Comparison of ENCODE assay signal across 28 mouse cellular contexts in genomic region chr6:135680105-135680710, GRCm38 (mm10).
DNase-seq lines count a peak whose midpoint lies in the region; ATAC-seq and TF ChIP-seq lines count a peak whose summit lies in the region.
"Had no signal": no experiment of that assay in that cellular context is flagged by ENCODE, and none has a peak within 500 bp of the region (broad histone marks: within the 10 kb centered on the region; RNA-seq: fewer than 3 reads in every experiment).

No protein-coding gene starts in this region.

- peak overlapping the region; percentile 37; the same call in 1 of the 2 replicates for H3K27ac ChIP-seq in kidney, embryonic 15.5 days
- H3K27ac ChIP-seq in layer of hippocampus, adult 2 months = peak overlapping the region; percentile 51; the same call in 1 of the 2 replicates
- peak overlapping the region; percentile 92 for H3K27ac ChIP-seq in ES-E14 (ENCODE audit: insufficient read depth, low read depth, low read length, poor library complexity, severe bottlenecking)
- H3K27ac ChIP-seq: embryonic facial prominence, embryonic 10.5 days; embryonic facial prominence, embryonic 13.5 days; forebrain, embryonic 12.5 days; forebrain, embryonic 15.5 days; heart, embryonic 15.5 days; hindbrain, embryonic 14.5 days; hindbrain, postnatal 0 days had no signal

- H3K4me2 ChIP-seq in kidney, embryonic 15.5 days = no peak overlapping the region
- H3K4me2 ChIP-seq: embryonic facial prominence, embryonic 13.5 days; forebrain, embryonic 12.5 days; forebrain, embryonic 15.5 days; heart, embryonic 12.5 days; heart, embryonic 15.5 days; hindbrain, embryonic 14.5 days had no signal

- H3K9ac ChIP-seq in kidney, embryonic 15.5 days = no peak overlapping the region
- H3K9ac ChIP-seq in ES-E14 (ENCODE audit: insufficient read depth, low read depth, low read length, poor library complexity, severe bottlenecking) = peak overlapping the region; percentile 38; the same call in 1 of the 2 replicates
- H3K9ac ChIP-seq: embryonic facial prominence, embryonic 13.5 days; forebrain, embryonic 12.5 days; forebrain, embryonic 15.5 days; heart, embryonic 12.5 days; heart, embryonic 15.5 days; hindbrain, embryonic 14.5 days had no signal

- no peaks in the 10 kb centered on the region for H3K27me3 ChIP-seq in kidney, embryonic 15.5 days
- H3K27me3 ChIP-seq: CH12.LX; embryonic facial prominence, embryonic 13.5 days; forebrain, embryonic 12.5 days; forebrain, embryonic 15.5 days; heart, embryonic 12.5 days; heart, embryonic 15.5 days had no signal

- TF ChIP-seq CTCF in layer of hippocampus, adult 2 months (conservative IDR thresholded peaks at IDR 0.05) = no peak

- H3K9me3 ChIP-seq in kidney, embryonic 15.5 days (replicated peaks) = no peaks in the 10 kb centered on the region
- no peaks in the 10 kb centered on the region for H3K9me3 ChIP-seq in ES-E14 (ENCODE audit: control insufficient read depth, insufficient read depth, low read depth, low read length)
- H3K9me3 ChIP-seq: embryonic facial prominence, embryonic 10.5 days; embryonic facial prominence, embryonic 13.5 days; forebrain, embryonic 12.5 days; forebrain, embryonic 15.5 days; heart, embryonic 12.5 days; heart, embryonic 15.5 days had no signal

- no peak overlapping the region for H3K4me3 ChIP-seq in kidney, embryonic 15.5 days (replicated peaks)
- H3K4me3 ChIP-seq in layer of hippocampus, adult 2 months = no peak overlapping the region
- H3K4me3 ChIP-seq in ES-E14 (ENCODE audit: insufficient read depth in 1 of 2, low read depth in 1 of 2, low read length in 2 of 2, poor library complexity in 1 of 2, severe bottlenecking in 1 of 2) = no peak overlapping the region
- H3K4me3 ChIP-seq: embryonic facial prominence, embryonic 10.5 days; embryonic facial prominence, embryonic 13.5 days; erythroblast, embryonic 14.5 days; forebrain, embryonic 12.5 days; forebrain, embryonic 15.5 days; heart, embryonic 12.5 days; heart, embryonic 15.5 days had no signal

- 0 out of 2 replicates have a peak, but pooled peaks cover 10% of the 10 kb centered on the region for H3K4me1 ChIP-seq in kidney, embryonic 15.5 days
- H3K4me1 ChIP-seq in ES-E14 (ENCODE audit: control insufficient read depth in 2 of 2, insufficient read depth in 2 of 2, low read length in 2 of 2, poor library complexity in 1 of 2) = peaks cover 12 to 14% of the 10 kb centered on the region in 2 experiments
- H3K4me1 ChIP-seq: embryonic facial prominence, embryonic 10.5 days; forebrain, embryonic 12.5 days; forebrain, embryonic 15.5 days; heart, embryonic 15.5 days had no signal

- no peak for DNase-seq in kidney, postnatal 25 days
- DNase-seq in layer of hippocampus, adult 2 months (ENCODE audit: low spot score in 2 of 2) = no peak
- DNase-seq in layer of hippocampus, adult 8-10 months (ENCODE audit: low spot score in 2 of 2) = no peak
- no peak for DNase-seq in ES-E14 (ENCODE audit: low read depth, low spot score)
- no peak for DNase-seq in left cerebral cortex, adult 9 months (ENCODE audit: low spot score in 2 of 2)
- DNase-seq in embryo, embryonic 11 days = no peak
- DNase-seq: adrenal gland, adult 2 months; adrenal gland, postnatal 14 days; B cell, adult 2 months; cerebellum, adult 11 months; cerebellum, adult 2 months; cerebellum, adult 9-11 months; cerebellum, postnatal 25 days; gastrocnemius, postnatal 25 days; heart, adult 18-20 months; heart, postnatal 10 days; heart, postnatal 4 days had no signal

- H3K36me3 ChIP-seq in kidney, embryonic 15.5 days = no peaks in the 10 kb centered on the region
- no peaks in the 10 kb centered on the region for H3K36me3 ChIP-seq in ES-E14 (ENCODE audit: control insufficient read depth, insufficient read depth, low read length, poor library complexity, severe bottlenecking)
- H3K36me3 ChIP-seq: embryonic facial prominence, embryonic 10.5 days; embryonic facial prominence, embryonic 13.5 days; forebrain, embryonic 12.5 days; forebrain, embryonic 15.5 days; heart, embryonic 12.5 days; heart, embryonic 15.5 days had no signal

- 53% methylated on average over 14 of the region's 14 CpGs for WGBS in kidney, embryonic 15.5 days

- peak; percentile 46 for ATAC-seq in kidney, embryonic 15.5 days (replicated peaks; ENCODE audit: low FRiP score)
- ATAC-seq: forebrain, embryonic 15.5 days; hindbrain, postnatal 0 days had no signal

- in situ Hi-C loops in ES-E14 (cut with MboI; ENCODE audit: low sequenced_read_pairs in 2 of 2, unreplicated experiment in 2 of 2) = no loop called here

TF ChIP-seq in ES-E14, 5 proteins besides CTCF, POLR2A, EP300 and RAD21:
- TF ChIP-seq HCFC1 (IDR thresholded peaks at IDR 0.05; ENCODE audit: borderline replicate concordance, insufficient read depth, low read length) (no peak), MAFK (IDR thresholded peaks at IDR 0.05; ENCODE audit: insufficient read depth, low read depth, low read length) (no peak), CHD2 (IDR thresholded peaks at IDR 0.05; ENCODE audit: low read depth, low read length) (no peak), ZNF384 (IDR thresholded peaks at IDR 0.05; ENCODE audit: low read depth, low read length) (no peak), ZC3H11A (IDR thresholded peaks at IDR 0.05; ENCODE audit: borderline replicate concordance, low read depth, low read length) (no peak)

Comparison
In these comparisons a context has a peak if more than half of its experiments do, and no peak if none do; other contexts are left out.
1. H3K27ac ChIP-seq: peak in every context shown above with its lines; median percentile 92 in ES-E14; 51 in layer of hippocampus, adult 2 months; 37 in kidney, embryonic 15.5 days.